Mouse (Mus musculus) heart, adult 2 months (tissue): Measurements from ENCODE around the gene Narfl.

Source experiments
- CTCF ChIP-seq: fragments of 200-600 bp; IDR thresholded peaks from 2 replicates; pipeline ENCODE4 v1.8.1; 2022; ENCODE audit warnings: antibody characterized with exemption, mild to moderate bottlenecking, moderate library complexity
- EP300 ChIP-seq: fragments of 200-500 bp; IDR thresholded peaks from 2 replicates; pipeline ENCODE4 v1.6.1; 2011; ENCODE audit warnings: low read depth, low read length, control low read depth; ENCODE audit not compliant: insufficient read depth

DNA sequence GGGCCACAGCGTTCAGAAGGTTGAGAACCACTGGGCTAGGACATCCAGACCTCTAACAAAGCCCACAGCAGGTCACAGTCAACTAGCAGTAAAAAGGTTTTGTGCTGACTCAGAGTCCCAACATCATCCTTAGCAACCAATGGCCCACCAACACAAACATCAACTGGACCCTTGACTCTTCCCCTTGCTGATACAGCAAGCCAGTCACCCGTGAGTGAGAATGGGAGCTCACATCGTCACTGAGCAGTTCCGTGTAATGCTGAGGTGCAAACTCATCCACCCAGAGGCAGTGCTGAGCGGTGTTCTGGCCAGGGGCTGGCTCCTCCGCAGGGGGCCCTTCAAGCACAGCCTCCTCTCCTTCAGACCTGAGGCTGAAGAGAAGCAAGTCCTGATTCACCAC, 48.3 kb upstream of the Narfl start:
- TF ChIP-seq CTCF (no peak), EP300 (no peak)
